Mouse (Mus musculus) lung, postnatal 0 days (tissue): ENCODE results near the gene Mks1.

Source experiments
- CTCF ChIP-seq: IDR thresholded peaks from 2 replicates; pipeline ENCODE4 v1.5.1; 2016; ENCODE audit warnings: antibody characterized with exemption, mild to moderate bottlenecking
- EP300 ChIP-seq: IDR thresholded peaks from 2 replicates; pipeline ENCODE4 v1.6.1; 2016; ENCODE audit warnings: antibody characterized with exemption, mild to moderate bottlenecking, control low read depth

DNA sequence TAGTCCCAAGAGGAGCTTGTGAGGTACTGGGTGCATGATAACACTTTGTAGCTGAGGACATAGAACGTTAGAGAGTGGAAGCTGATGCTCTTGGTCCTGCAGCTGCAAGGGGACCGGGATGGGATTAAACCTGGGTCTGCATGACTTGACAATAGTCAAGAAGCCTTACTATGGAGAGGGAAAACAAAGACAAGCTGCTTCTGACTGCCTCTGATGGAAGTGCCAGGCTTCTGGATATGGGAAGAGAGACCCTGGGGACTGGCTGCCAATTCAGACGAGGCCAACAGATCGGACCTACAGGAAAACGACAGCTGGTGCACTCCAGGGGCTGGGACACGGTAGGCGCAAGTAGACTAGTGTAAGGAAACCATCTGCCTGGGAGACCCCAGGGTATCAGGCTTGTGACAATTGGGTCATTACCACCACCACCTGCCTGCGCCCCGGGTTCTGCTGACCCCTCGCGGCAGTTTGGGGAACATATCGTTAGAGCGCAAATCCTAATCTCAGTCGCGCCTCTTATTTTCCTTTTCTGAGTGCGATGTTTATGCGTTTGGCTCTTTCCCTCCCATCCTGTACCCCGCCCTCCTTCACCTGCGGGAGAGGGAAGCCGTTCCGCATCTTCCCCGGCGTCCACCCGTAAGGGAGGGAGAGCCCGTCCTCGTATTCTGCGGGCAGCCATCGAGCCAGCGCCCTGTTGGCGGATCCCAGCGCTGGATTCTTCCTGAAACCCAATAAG lies 36.1 kb upstream of the Mks1 start:
- TF ChIP-seq CTCF, result peak; percentile 79
- TF ChIP-seq EP300, result no peak
